Mouse (Mus musculus) stomach, postnatal 0 days (tissue): ENCODE data around the gene Ntm. TPM values are rescaled to one million over a fixed set of nuclear protein-coding genes. Genes with fewer than 3 reads are reported as not detected.
A peak's percentile ranks its signal among the peaks of the same experiment; 100 is the strongest.

ENCODE experiments used
- ATAC-seq: fragments of 200-750 bp; cut with Nextera tagmentation; 2 replicates; pipeline ENCODE4 v1.8.0; 2017; ENCODE audit not compliant: low FRiP score, low TSS enrichment
- DNase-seq: peaks from one replicate; pipeline ENCODE4 v3.0.0-alpha.2; 2016; ENCODE audit warnings: low spot score
- H3K27ac ChIP-seq: fragments of 300-500 bp; sonication (generic); replicated peaks from 2 replicates; pipeline ENCODE4 v1.5.1; 2014; ENCODE audit warnings: mild to moderate bottlenecking, control low read depth
- H3K27me3 ChIP-seq: fragments of 300-500 bp; sonication (generic); 2 replicates; pipeline ENCODE4 v1.6.1; 2014; ENCODE audit warnings: low read length; ENCODE audit not compliant: control insufficient read depth, insufficient read depth
- H3K36me3 ChIP-seq: fragments of 300-500 bp; sonication (generic); 2 replicates; pipeline ENCODE4 v1.6.1; 2014; ENCODE audit warnings: low read length, mixed read lengths; ENCODE audit not compliant: control insufficient read depth, insufficient read depth
- H3K4me1 ChIP-seq: fragments of 300-500 bp; sonication (generic); replicated peaks from 2 replicates; pipeline ENCODE4 v1.6.1; 2014; ENCODE audit warnings: antibody characterized with exemption; ENCODE audit not compliant: control insufficient read depth, insufficient read depth
- H3K4me2 ChIP-seq: fragments of 300-500 bp; sonication (generic); replicated peaks from 2 replicates; pipeline ENCODE4 v1.6.1; 2014; ENCODE audit warnings: low read depth, mild to moderate bottlenecking, control low read depth, moderate library complexity
- H3K4me3 ChIP-seq: fragments of 300-500 bp; sonication (generic); 2 replicates; pipeline ENCODE4 v1.5.1; 2014; ENCODE audit warnings: low read depth, low read length, control low read depth
- H3K9ac ChIP-seq: fragments of 300-500 bp; sonication (generic); 2 replicates; pipeline ENCODE4 v1.6.1; 2014; ENCODE audit warnings: mild to moderate bottlenecking, low read length, control low read depth, mixed read lengths
- H3K9me3 ChIP-seq: fragments of 300-500 bp; sonication (generic); 2 replicates; pipeline ENCODE4 v1.6.1; 2016; ENCODE audit warnings: low read length; ENCODE audit not compliant: control insufficient read depth
- CTCF ChIP-seq: IDR thresholded peaks from 2 replicates; pipeline ENCODE4 v1.5.1; 2016; ENCODE audit warnings: antibody characterized with exemption, low read depth, mild to moderate bottlenecking, moderate library complexity
- EP300 ChIP-seq: optimal IDR thresholded peaks from 2 replicates; pipeline ENCODE3; 2016; ENCODE audit warnings: antibody characterized with exemption
- WGBS: fragments of 180-500 bp; shearing (Covaris S2); extraction: QIAGEN DNeasy Blood & Tissue Kit; methylation state at CpG from one replicate; pipeline ENCODE4 v1.1.7; 2014; 5-methylcytosine and 5-hydroxymethylcytosine counted together
- polyA plus RNA-seq: library from polyadenylated mRNA; unstranded; fragments of >200 nt; fragmentation: Nextera tagmentation; extraction: Ambion mirVana; gene quantifications from 2 replicates; pipeline ENCODE4 v1.2.1, GENCODE M21; 2015

Gene Ntm
- polyA plus RNA-seq, 1 experiment from 2014 or later, result 5.9 TPM

DNA sequence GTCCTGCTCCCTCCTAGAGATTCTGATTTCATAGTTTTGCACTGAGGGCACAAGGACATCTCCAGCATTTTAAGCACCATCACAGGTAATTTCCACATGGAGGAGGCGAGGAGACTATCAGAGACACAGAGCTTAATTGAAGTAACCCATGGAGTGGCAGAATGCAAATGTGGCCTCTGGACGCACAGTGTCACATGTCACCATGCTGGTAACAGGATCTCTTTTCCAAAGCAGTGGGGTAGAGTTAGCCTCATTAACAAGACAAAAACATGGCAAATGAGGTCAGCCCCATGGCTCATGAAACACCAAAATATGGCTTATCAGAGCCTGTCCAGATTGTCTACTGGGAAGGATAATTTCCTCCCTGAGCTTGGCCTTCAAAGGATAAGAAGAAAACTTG, 268.8 kb downstream of the Ntm start:
- no peak overlapping the region for H3K27ac ChIP-seq
- H3K9ac ChIP-seq, result no peak overlapping the region
- TF ChIP-seq EP300 (no peak), CTCF (no peak)
- no peaks in the 10 kb centered on the region for H3K27me3 ChIP-seq
- no peaks in the 10 kb centered on the region for H3K36me3 ChIP-seq
- ATAC-seq (no peak), DNase-seq (no peak)
- 64% methylated on average over 2 of the region's 2 CpGs for WGBS
- no peak overlapping the region for H3K4me2 ChIP-seq
- H3K4me1 ChIP-seq, result no peaks in the 10 kb centered on the region
- no peaks in the 10 kb centered on the region for H3K9me3 ChIP-seq
- no peak overlapping the region for H3K4me3 ChIP-seq

DNA sequence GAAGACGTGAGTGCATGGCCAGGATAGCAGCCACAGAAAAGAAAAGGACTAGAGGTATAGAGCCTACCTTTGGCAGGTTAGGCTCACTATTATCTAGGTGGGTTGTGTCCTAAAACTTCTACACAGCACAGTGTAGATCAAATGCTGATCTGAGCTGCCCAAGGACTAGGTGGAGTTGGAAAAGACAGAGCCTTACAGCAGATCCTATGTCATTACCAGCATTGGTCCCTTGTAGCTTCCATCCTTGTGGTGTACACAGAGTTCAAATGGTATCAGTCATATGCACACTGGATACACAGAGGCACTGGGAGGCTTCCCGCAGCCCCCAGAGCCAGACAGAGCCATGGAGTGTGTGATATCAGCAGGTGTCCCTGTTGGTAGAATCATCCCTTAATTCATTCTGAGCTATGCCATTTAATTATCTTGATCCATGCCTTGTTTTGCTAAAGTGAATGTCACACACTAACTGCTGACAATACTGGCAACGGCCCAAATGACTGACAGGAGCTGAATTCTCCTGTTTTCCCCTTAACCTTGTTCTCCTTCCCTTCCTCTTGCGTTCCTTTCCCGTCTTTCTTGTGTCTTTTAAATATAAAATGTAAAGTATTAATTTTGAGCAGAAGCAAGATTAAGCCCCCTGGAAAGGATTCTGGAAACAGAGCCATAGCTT, 271.6 kb downstream of the Ntm start:
- no peaks in the 10 kb centered on the region for H3K36me3 ChIP-seq
- no peak overlapping the region for H3K4me3 ChIP-seq
- no peak overlapping the region for H3K9ac ChIP-seq
- 78% methylated on average over 5 of the region's 5 CpGs for WGBS
- no peak overlapping the region for H3K27ac ChIP-seq
- no peak overlapping the region for H3K4me2 ChIP-seq
- no peaks in the 10 kb centered on the region for H3K4me1 ChIP-seq
- ATAC-seq (no peak), DNase-seq (no peak)
- H3K9me3 ChIP-seq, result no peaks in the 10 kb centered on the region
- no peak for TF ChIP-seq CTCF
- no peaks in the 10 kb centered on the region for H3K27me3 ChIP-seq

- H3K36me3 ChIP-seq, result no peaks in the 10 kb centered on the region
- no peak overlapping the region for H3K9ac ChIP-seq
- no peak for DNase-seq
- no peaks in the 10 kb centered on the region for H3K4me1 ChIP-seq
- 47% methylated on average over 6 of the region's 6 CpGs for WGBS
- TF ChIP-seq EP300 (no peak), CTCF (no peak)
- H3K27me3 ChIP-seq, result no peaks in the 10 kb centered on the region
- H3K9me3 ChIP-seq, result no peaks in the 10 kb centered on the region
- H3K27ac ChIP-seq, result no peak overlapping the region
- no peak overlapping the region for H3K4me3 ChIP-seq
- H3K4me2 ChIP-seq, result no peak overlapping the region
- ATAC-seq, result no peak
Measured at GRCm38 (mm10) chr9:29682224-29682623, 280.7 kb downstream of the Ntm start.

GRCm38 (mm10) chr9:29680677-29681076, 282.3 kb downstream of the Ntm start:
- ATAC-seq (no peak), DNase-seq (no peak)
- WGBS, result 12% methylated on average over 5 of the region's 5 CpGs
- Histone ChIP-seq H3K4me1 (no peaks in the 10 kb centered on the region), H3K9me3 (no peaks in the 10 kb centered on the region), H3K27me3 (no peaks in the 10 kb centered on the region), H3K27ac (no peak overlapping the region), H3K9ac (no peak overlapping the region), H3K4me3 (no peak overlapping the region), H3K36me3 (no peaks in the 10 kb centered on the region), H3K4me2 (no peak overlapping the region)
- TF ChIP-seq EP300 (no peak), CTCF (no peak)

DNA sequence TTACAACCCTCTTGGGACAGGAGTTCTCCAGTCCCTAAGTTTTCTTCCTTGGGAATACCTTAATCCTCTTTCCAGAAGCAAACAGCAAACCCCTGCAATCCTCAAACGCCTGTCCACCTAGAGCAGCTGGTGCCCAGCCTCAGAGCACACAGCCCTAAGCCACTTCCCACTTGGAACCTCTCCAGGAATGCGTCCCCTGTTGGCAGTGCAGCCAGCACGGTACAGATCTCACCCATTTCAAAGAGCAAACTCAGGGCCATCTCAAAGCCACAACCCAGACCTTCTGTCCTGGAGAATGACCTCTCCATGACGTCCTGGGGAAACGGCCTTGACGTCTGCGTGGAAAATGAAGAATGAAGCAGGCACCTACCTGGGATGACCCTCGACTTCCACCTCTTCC, 289.0 kb downstream of the Ntm start:
- 46% methylated on average over 8 of the region's 8 CpGs for WGBS
- Histone ChIP-seq H3K27ac (no peak overlapping the region), H3K9ac (no peak overlapping the region), H3K4me1 (no peaks in the 10 kb centered on the region; the same call in 1 of the 2 replicates), H3K4me3 (no peak overlapping the region), H3K4me2 (no peak overlapping the region), H3K27me3 (no peaks in the 10 kb centered on the region), H3K9me3 (no peaks in the 10 kb centered on the region), H3K36me3 (no peaks in the 10 kb centered on the region)
- no peak for ATAC-seq
- TF ChIP-seq EP300, result no peak
- peak; percentile 45 for TF ChIP-seq CTCF
- no peak for DNase-seq

DNA sequence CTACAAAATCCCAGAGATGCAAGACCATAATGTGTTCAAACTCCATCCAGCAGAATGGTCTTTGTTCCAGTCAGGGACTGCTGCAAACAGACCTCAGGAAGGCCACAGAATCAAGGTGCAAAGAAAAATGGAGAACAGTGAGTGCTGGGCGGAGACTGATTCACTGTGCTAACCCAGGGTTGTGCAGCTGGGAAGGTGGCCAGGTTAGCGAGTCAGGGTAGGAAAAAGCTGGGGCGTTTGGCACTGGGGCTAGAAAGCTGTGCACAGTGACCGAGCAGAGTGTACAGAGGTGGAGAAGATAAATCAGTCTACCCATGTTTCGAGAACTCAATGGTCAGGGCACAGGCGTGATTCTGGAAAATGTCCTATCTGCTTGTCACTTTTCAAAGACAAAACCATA, 291.1 kb downstream of the Ntm start:
- no peak for ATAC-seq
- no peak overlapping the region for H3K4me2 ChIP-seq

More for the DNA sequence above, 291.1 kb downstream of the Ntm start:
- Histone ChIP-seq H3K27ac (no peak overlapping the region), H3K27me3 (no peaks in the 10 kb centered on the region), H3K9me3 (no peaks in the 10 kb centered on the region), H3K4me1 (no peaks in the 10 kb centered on the region; the same call in 1 of the 2 replicates), H3K36me3 (no peaks in the 10 kb centered on the region), H3K4me3 (no peak overlapping the region), H3K9ac (no peak overlapping the region)
- WGBS, result 66% methylated on average over 6 of the region's 6 CpGs
- TF ChIP-seq CTCF (no peak), EP300 (no peak)
- DNase-seq, result no peak
